Mouse (Mus musculus) embryonic facial prominence, embryonic 13.5 days (tissue): ENCODE data around the gene Pemt. TPM values are rescaled to one million over a fixed set of nuclear protein-coding genes. Genes with fewer than 3 reads are reported as not detected.

Source experiments
- ATAC-seq: fragments of 200-750 bp; cut with Nextera tagmentation; 2 replicates; pipeline ENCODE4 v1.8.0; 2017; ENCODE audit warnings: low read depth; ENCODE audit not compliant: insufficient number of reproducible peaks, insufficient read depth, low FRiP score, low TSS enrichment
- H3K27ac ChIP-seq: fragments of 300-500 bp; sonication (generic); 2 replicates; pipeline ENCODE4 v1.5.1; 2015; ENCODE audit warnings: moderate library complexity, mild to moderate bottlenecking, inconsistent platforms
- H3K27me3 ChIP-seq: fragments of 300-500 bp; sonication (generic); 2 replicates; pipeline ENCODE4 v1.6.1; 2015; ENCODE audit warnings: mild to moderate bottlenecking, inconsistent platforms
- H3K36me3 ChIP-seq: fragments of 300-500 bp; sonication (generic); 2 replicates; pipeline ENCODE4 v1.6.1; 2015; ENCODE audit warnings: mild to moderate bottlenecking, inconsistent platforms
- H3K4me1 ChIP-seq: fragments of 300-500 bp; sonication (generic); 2 replicates; pipeline ENCODE4 v1.6.1; 2015; ENCODE audit warnings: inconsistent platforms
- H3K4me2 ChIP-seq: fragments of 300-500 bp; sonication (generic); 2 replicates; pipeline ENCODE4 v1.6.1; 2015; ENCODE audit warnings: moderate library complexity, mild to moderate bottlenecking, inconsistent platforms
- H3K4me3 ChIP-seq: fragments of 300-500 bp; sonication (generic); 2 replicates; pipeline ENCODE4 v1.5.1; 2015; ENCODE audit warnings: mild to moderate bottlenecking, inconsistent platforms
- H3K9ac ChIP-seq: fragments of 300-500 bp; sonication (generic); 2 replicates; pipeline ENCODE4 v1.6.1; 2015; ENCODE audit warnings: mild to moderate bottlenecking, inconsistent platforms
- H3K9me3 ChIP-seq: fragments of 300-500 bp; sonication (generic); 2 replicates; pipeline ENCODE4 v1.6.1; 2016; ENCODE audit warnings: inconsistent platforms
- WGBS: fragments of 180-500 bp; shearing (Covaris S2); methylation state at CpG from one replicate; pipeline ENCODE4 v1.1.7; 2015; ENCODE audit warnings: mixed read lengths; 5-methylcytosine and 5-hydroxymethylcytosine counted together
- polyA plus RNA-seq: library from polyadenylated mRNA; unstranded; fragments of >200 nt; fragmentation: Nextera tagmentation; extraction: Ambion mirVana; gene quantifications from 2 replicates; pipeline ENCODE4 v1.2.1, GENCODE M21; 2015

Gene Pemt
- polyA plus RNA-seq, 1 experiment from 2014 or later, result 6.5 TPM

DNA sequence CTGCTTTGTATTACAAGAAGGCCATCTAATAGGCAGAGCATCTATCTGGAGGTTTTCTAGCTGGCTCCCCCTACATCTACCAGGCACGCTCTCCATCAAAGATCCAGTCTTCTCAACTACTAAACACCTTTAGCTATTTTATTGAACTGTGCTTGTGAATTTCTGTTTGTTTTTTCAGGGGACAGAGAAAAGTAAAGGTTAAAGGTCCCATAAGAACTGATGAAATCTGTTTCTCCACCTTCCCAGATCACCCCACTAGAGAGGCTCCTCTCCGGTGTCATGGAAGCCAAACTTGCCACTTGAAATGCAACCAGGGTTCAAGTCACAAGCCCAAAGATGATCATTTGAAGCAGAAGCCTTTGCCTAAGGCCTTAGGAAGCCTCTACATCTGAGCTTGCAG, 2.6 kb upstream of the Pemt start:
- peaks cover 5% of the 10 kb centered on the region for H3K4me1 ChIP-seq
- 95% methylated on average over 2 of the region's 2 CpGs for WGBS
- no peaks in the 10 kb centered on the region for H3K36me3 ChIP-seq
- H3K4me2 ChIP-seq, result no peak overlapping the region
- H3K4me3 ChIP-seq, result no peak overlapping the region
- H3K27me3 ChIP-seq, result no peaks in the 10 kb centered on the region
- no peak overlapping the region for H3K27ac ChIP-seq
- no peak overlapping the region for H3K9ac ChIP-seq
- no peaks in the 10 kb centered on the region for H3K9me3 ChIP-seq
- no peak for ATAC-seq

DNA sequence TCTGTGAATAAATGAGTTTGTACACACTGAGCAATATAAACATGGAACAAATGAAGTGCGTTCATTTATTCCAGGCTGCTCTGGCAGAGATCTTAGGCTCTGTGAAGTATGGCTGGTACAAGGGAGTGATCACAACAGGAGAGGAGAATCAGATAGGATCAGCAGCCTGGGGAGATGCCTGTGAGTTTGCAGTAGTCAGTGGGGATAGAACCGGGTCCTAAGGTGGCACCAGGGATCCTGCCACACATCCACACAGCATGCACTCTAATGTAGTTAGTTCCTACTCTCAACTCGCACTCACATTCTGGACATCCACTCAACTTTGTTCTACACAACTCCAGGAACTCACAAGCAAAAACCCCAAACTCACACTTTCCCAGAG, 622 bp downstream of the Pemt start:
- Histone ChIP-seq H3K36me3 (no peaks in the 10 kb centered on the region), H3K4me2 (peak overlapping the region; percentile 60), H3K9me3 (no peaks in the 10 kb centered on the region), H3K9ac (peak overlapping the region; percentile 72), H3K4me1 (peaks cover 5% of the 10 kb centered on the region), H3K4me3 (peak overlapping the region; percentile 61), H3K27ac (no peak overlapping the region; the same call in 1 of the 2 replicates), H3K27me3 (no peaks in the 10 kb centered on the region)
- peak; percentile 12; the same call in 1 of the 2 replicates for ATAC-seq
- 10% methylated on average over 3 of the region's 3 CpGs for WGBS

DNA sequence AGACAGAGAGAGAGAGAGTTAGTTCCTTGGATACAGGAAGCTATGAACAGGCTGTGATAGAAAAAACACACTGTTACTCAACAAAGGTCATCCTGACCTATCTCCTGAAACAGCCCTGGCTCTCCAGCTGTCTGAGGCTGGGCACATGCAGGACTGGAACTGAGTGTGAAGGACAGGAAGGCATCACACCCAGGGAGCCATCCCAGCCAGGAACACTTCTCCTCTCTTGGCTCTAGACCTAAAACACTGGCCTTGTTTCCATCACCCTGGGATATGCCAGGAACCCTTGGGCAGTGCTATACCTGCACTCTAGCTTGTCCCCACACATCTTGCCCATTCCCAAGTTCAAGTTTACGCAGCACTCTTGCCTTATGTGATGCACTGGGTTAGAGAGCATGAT, 1.5 kb downstream of the Pemt start:
- peaks cover 5% of the 10 kb centered on the region for H3K4me1 ChIP-seq
- no peak overlapping the region for H3K4me3 ChIP-seq
- no peak overlapping the region for H3K4me2 ChIP-seq
- 92% methylated on average over 1 of the region's 1 CpGs for WGBS
- H3K36me3 ChIP-seq, result no peaks in the 10 kb centered on the region
- no peak for ATAC-seq
- no peaks in the 10 kb centered on the region for H3K27me3 ChIP-seq
- H3K9me3 ChIP-seq, result no peaks in the 10 kb centered on the region
- H3K9ac ChIP-seq, result no peak overlapping the region
- no peak overlapping the region for H3K27ac ChIP-seq

DNA sequence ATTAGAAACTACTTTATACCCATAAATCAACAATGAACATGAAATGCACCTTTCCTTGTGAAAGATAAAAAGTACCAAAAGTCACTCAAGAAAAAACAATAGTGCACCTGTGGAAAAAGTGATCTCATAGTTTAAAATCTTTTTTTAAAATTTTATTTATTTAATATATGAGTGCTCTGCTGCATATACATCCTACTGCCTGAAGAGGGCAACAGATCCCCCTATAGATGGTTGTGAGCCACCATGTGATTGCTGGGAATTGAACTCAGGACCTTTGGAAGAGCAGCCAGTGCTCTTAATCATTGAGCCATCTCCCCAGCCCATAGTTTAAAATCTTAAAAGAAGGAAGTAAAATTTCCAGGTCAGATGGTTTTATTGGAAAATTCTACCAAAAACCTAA, 4.0 kb downstream of the Pemt start:
- H3K9me3 ChIP-seq, result no peaks in the 10 kb centered on the region

DNA sequence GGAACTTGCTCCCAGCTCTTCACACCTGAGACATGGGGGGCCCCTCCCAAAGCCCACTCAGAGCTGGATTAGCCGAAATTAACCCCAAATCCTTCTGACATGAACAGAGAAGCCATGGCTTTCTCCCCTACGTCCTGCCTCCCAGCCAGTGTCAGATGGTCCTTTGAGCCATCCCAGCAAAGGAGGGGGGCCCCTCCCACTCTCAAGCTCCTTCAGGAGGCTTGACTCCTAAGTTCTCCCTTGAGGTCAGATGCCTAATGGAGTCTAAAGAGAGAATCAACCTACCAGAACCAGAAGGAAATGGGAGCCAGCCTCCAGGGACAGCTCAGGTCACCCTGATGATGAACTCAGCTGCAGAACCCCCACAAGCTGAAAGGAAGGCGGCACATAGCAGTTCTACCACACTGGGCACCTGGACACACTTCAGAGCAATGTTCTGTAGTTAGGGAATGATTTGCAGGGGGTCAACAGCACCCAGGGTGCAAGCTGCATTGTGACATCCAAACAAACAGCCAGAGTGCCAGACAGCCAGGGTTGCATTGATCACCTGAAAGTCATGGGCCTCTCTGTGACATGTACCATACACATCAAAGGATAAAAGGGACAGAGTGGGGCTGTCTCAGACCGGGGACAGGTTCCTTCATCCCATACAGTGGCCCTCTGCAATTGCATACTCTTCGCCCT, 9.6 kb downstream of the Pemt start:
- Histone ChIP-seq H3K27ac (no peak overlapping the region), H3K36me3 (no peaks in the 10 kb centered on the region), H3K9ac (no peak overlapping the region), H3K4me2 (no peak overlapping the region), H3K4me1 (peaks cover 10% of the 10 kb centered on the region), H3K9me3 (no peaks in the 10 kb centered on the region), H3K4me3 (no peak overlapping the region), H3K27me3 (no peaks in the 10 kb centered on the region)
- ATAC-seq, result no peak
- 63% methylated on average over 5 of the region's 5 CpGs for WGBS

More for the DNA sequence above, 4.0 kb downstream of the Pemt start:
- H3K9ac ChIP-seq, result no peak overlapping the region
- H3K27me3 ChIP-seq, result no peaks in the 10 kb centered on the region
- peaks cover 5% of the 10 kb centered on the region for H3K4me1 ChIP-seq
- H3K27ac ChIP-seq, result no peak overlapping the region
- H3K4me3 ChIP-seq, result no peak overlapping the region
- H3K4me2 ChIP-seq, result no peak overlapping the region
- no peaks in the 10 kb centered on the region for H3K36me3 ChIP-seq
- ATAC-seq, result no peak

GRCm38 (mm10) chr11:60034911-60035400, 11.3 kb downstream of the Pemt start:
- Histone ChIP-seq H3K4me2 (no peak overlapping the region), H3K4me1 (peaks cover 20% of the 10 kb centered on the region), H3K27ac (no peak overlapping the region), H3K4me3 (no peak overlapping the region), H3K9ac (no peak overlapping the region), H3K36me3 (no peaks in the 10 kb centered on the region), H3K27me3 (no peaks in the 10 kb centered on the region), H3K9me3 (no peaks in the 10 kb centered on the region)
- ATAC-seq, result no peak
- 84% methylated on average over 8 of the region's 8 CpGs for WGBS

DNA sequence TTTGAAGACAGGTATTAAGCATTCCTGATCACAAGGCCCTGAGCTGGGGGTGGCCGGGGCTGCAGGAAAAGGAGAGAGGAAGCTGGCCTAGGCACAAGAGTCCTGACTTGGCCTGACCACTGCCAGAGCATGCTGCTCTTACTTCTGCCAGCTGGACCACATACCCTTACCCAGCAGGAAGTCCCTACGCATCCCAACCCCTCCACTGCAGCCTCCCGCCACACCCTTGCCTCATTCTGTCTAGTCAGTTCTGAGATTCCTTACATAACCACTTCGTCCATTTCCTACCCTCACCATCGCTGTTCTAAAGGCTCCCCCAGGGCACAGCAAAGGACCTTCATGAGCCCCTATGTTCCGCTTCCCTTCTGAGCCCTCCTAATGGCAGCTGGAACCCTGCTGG, 12.0 kb downstream of the Pemt start:
- H3K27me3 ChIP-seq, result no peaks in the 10 kb centered on the region
- no peak overlapping the region for H3K4me2 ChIP-seq
- H3K36me3 ChIP-seq, result no peaks in the 10 kb centered on the region
- no peak overlapping the region for H3K4me3 ChIP-seq
- no peaks in the 10 kb centered on the region for H3K9me3 ChIP-seq
- no peak for ATAC-seq
- peak overlapping the region; percentile 36; the same call in 1 of the 2 replicates for H3K9ac ChIP-seq
- WGBS, result 68% methylated on average over 6 of the region's 6 CpGs
- H3K4me1 ChIP-seq, result peaks cover 21% of the 10 kb centered on the region
- H3K27ac ChIP-seq, result no peak overlapping the region

DNA sequence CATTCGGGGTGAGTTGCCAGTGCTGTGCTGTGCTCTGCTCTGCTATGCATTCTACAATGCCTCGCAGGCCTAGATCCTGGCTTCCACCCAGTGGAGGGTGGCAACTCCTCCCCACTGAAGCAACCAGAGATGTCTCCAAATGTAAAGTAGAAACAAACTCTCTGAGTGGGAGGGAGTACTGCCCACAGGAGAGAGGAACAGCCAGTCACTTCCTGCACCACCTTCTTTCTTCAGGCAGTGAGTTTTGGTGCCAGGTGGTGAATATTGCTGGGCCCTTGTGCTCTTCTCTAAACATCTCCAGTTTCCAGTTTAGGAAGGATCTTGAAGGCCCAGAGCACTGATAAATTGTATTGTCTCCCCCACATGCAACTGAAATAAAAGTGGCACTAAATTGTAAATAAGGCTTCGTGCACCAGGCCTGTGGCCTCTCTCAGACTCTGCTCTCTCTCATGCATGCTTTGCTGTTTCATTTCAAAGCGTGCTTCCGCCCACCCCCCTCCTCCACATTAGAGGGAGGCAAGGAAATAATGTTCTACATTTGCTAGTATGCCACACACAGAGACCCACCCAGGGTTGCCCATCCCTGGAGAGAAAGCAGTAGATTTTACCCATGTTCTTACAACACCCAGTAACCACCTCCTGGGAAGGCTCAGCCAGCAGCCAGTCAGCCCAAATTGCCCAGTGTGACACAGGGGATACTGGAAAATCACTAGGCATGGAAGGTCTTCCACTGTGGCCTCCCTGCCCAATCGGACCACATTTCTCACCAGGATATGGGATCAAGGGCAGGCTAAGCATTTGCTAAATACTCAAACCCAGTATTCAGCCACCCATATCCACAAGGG, 13.5 kb downstream of the Pemt start:
- H3K4me2 ChIP-seq, result no peak overlapping the region
- no peak overlapping the region for H3K4me3 ChIP-seq
- peak overlapping the region; percentile 56; the same call in 1 of the 2 replicates for H3K27ac ChIP-seq
- no peaks in the 10 kb centered on the region for H3K27me3 ChIP-seq
- 62% methylated on average over 6 of the region's 6 CpGs for WGBS
- no peak overlapping the region for H3K9ac ChIP-seq
- H3K4me1 ChIP-seq, result peaks cover 21% of the 10 kb centered on the region
- H3K36me3 ChIP-seq, result no peaks in the 10 kb centered on the region
- H3K9me3 ChIP-seq, result no peaks in the 10 kb centered on the region
- ATAC-seq, result no peak

GRCm38 (mm10) chr11:60030747-60031331, 15.4 kb downstream of the Pemt start:
- H3K4me1 ChIP-seq, result peaks cover 21% of the 10 kb centered on the region
- H3K27ac ChIP-seq, result no peak overlapping the region
- no peak overlapping the region for H3K4me3 ChIP-seq
- H3K9me3 ChIP-seq, result no peaks in the 10 kb centered on the region
- no peak overlapping the region for H3K4me2 ChIP-seq
- ATAC-seq, result no peak
- no peaks in the 10 kb centered on the region for H3K36me3 ChIP-seq
- WGBS, result 86% methylated on average over 4 of the region's 4 CpGs
- no peaks in the 10 kb centered on the region for H3K27me3 ChIP-seq
- no peak overlapping the region for H3K9ac ChIP-seq

DNA sequence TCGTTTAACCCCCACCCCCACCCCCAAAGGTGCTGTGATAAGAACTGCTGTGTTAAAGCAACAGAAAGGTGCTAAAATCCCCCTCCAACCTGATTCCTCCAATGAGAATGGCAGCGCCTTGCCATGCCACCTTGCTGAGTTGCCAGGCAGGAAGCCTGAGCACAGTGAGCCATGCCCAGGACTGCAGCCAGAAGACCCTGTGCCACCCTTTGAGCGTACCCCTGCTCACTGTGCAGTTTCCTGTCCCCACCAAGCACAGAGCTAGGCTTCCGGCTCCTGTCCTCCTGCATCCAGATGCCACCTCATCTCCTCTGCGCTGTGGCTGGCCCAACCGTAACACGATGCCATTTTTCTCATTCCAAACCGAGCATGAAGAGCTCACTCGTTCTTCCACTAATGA, 16.3 kb downstream of the Pemt start:
- Histone ChIP-seq H3K4me1 (peaks cover 21% of the 10 kb centered on the region), H3K36me3 (no peaks in the 10 kb centered on the region), H3K4me3 (no peak overlapping the region), H3K9me3 (no peaks in the 10 kb centered on the region), H3K27ac (no peak overlapping the region), H3K4me2 (no peak overlapping the region), H3K27me3 (no peaks in the 10 kb centered on the region), H3K9ac (no peak overlapping the region)
- no peak for ATAC-seq
- 34% methylated on average over 9 of the region's 9 CpGs for WGBS

- Histone ChIP-seq H3K4me1 (peaks cover 21% of the 10 kb centered on the region), H3K27ac (no peak overlapping the region), H3K4me2 (no peak overlapping the region), H3K27me3 (no peaks in the 10 kb centered on the region), H3K36me3 (no peaks in the 10 kb centered on the region), H3K9me3 (no peaks in the 10 kb centered on the region), H3K4me3 (no peak overlapping the region), H3K9ac (no peak overlapping the region)
- ATAC-seq, result no peak
- WGBS, result 73% methylated on average over 10 of the region's 10 CpGs
These were observed 18.1 kb downstream of the Pemt start for GRCm38 (mm10) chr11:60027913-60028875.
